Comparison of ENCODE assay signal across 1 mouse cellular context in genomic region chr16:20715161-20715560, GRCm38 (mm10).
TF ChIP-seq lines count a peak whose summit lies in the region.

No protein-coding gene starts in this region.

TF ChIP-seq in MEL, 35 proteins besides CTCF, POLR2A, EP300 and RAD21 (continued from another document):
- TF ChIP-seq UBTF (IDR thresholded peaks at IDR 0.05; ENCODE audit: borderline replicate concordance, insufficient read depth, low read depth, low read length) = no peak
- no peak for TF ChIP-seq MAFK (IDR thresholded peaks at IDR 0.05; ENCODE audit: borderline replicate concordance, low read depth, low read length)
- no peak for TF ChIP-seq NRF1 (IDR thresholded peaks at IDR 0.05; ENCODE audit: insufficient read depth, low read depth, low read length, poor library complexity, severe bottlenecking)
- no peak for TF ChIP-seq MYB (IDR thresholded peaks at IDR 0.05; ENCODE audit: low read depth, low read length)
- no peak for TF ChIP-seq POLR2AphosphoS5 (IDR thresholded peaks at IDR 0.05; ENCODE audit: borderline replicate concordance, low read depth, low read length)
- no peak for TF ChIP-seq USF2 (IDR thresholded peaks at IDR 0.05; ENCODE audit: borderline replicate concordance in 1 of 2, insufficient read depth in 1 of 2, low read depth in 1 of 2, low read length in 2 of 2)
TF ChIP-seq in MEL: peak in this region for 0.
